Mouse (Mus musculus) testis, adult 2 months (tissue): Measurements from ENCODE around the gene Nid1. TPM values are rescaled to one million over a fixed set of nuclear protein-coding genes. Genes with fewer than 3 reads are reported as not detected.
"Not testable (repeated sequence)": the region's sequence is repeated elsewhere in the genome, so short reads cannot be mapped to it uniquely, and the experiment has no call there.

ENCODE experiments used
- H3K27ac ChIP-seq: fragments of 200-500 bp; 2 replicates; pipeline ENCODE4 v1.5.1; 2012; ENCODE audit warnings: low read depth, low read length; ENCODE audit not compliant: control insufficient read depth, insufficient read depth
- H3K27me3 ChIP-seq: fragments of 200-500 bp; 2 replicates; pipeline ENCODE4 v1.6.1; 2012; ENCODE audit warnings: mild to moderate bottlenecking, low read length, moderate library complexity; ENCODE audit not compliant: control insufficient read depth, insufficient read depth
- H3K36me3 ChIP-seq: fragments of 200-500 bp; 2 replicates; pipeline ENCODE4 v1.6.1; 2012; ENCODE audit warnings: mild to moderate bottlenecking, low read length; ENCODE audit not compliant: control insufficient read depth, insufficient read depth
- H3K4me1 ChIP-seq: fragments of 200-500 bp; 2 replicates; pipeline ENCODE4 v1.6.1; 2012; ENCODE audit warnings: low read length; ENCODE audit not compliant: control insufficient read depth, insufficient read depth
- H3K4me3 ChIP-seq: fragments of 200-500 bp; 2 replicates; pipeline ENCODE4 v1.5.1; 2012; ENCODE audit warnings: low read depth, mild to moderate bottlenecking, low read length, moderate library complexity, mixed read lengths; ENCODE audit not compliant: control insufficient read depth
- CTCF ChIP-seq: fragments of 200-500 bp; IDR thresholded peaks from 2 replicates; pipeline ENCODE4 v1.5.1; 2012; ENCODE audit warnings: low read depth, mild to moderate bottlenecking, inconsistent platforms, low read length, moderate library complexity; ENCODE audit not compliant: control insufficient read depth, insufficient read depth, insufficient replicate concordance
- POLR2A ChIP-seq: fragments of 200-500 bp; IDR thresholded peaks from 2 replicates; pipeline ENCODE4 v1.6.1; 2012; ENCODE audit warnings: low read depth, mild to moderate bottlenecking, inconsistent platforms, low read length, moderate library complexity; ENCODE audit not compliant: control insufficient read depth
- polyA plus RNA-seq: library from polyadenylated mRNA; depleted of rRNA; stranded (reverse); fragments of >200 nt; gene quantifications from 2 replicates; pipeline ENCODE4 v1.2.3, GENCODE M21; 2012

Gene Nid1
- polyA plus RNA-seq, 1 experiment = 16.3 TPM

DNA sequence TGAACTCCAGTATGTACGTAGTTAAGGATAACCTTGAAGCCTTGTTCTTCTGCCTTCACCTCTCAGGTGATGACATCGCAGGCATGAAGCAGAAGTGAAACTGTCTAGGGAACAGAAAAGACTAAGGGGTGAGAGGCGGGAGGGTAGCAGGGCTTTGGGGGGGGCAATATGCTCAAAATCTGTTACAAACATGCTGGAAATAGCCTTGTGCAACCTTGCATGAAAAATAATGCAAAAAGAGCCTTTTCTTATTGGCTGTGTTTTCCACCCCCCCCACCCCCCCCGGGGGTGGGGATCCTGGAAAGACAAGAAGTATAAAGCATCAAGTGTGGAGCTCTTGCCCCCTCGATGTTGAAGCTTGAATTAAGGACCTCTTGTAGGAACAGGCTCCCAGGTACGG is 16.0 kb downstream of the Nid1 start:
- H3K4me1 ChIP-seq, H3K4me3 ChIP-seq, H3K27me3 ChIP-seq, H3K36me3 ChIP-seq, H3K27ac ChIP-seq: not testable (repeated sequence)

DNA sequence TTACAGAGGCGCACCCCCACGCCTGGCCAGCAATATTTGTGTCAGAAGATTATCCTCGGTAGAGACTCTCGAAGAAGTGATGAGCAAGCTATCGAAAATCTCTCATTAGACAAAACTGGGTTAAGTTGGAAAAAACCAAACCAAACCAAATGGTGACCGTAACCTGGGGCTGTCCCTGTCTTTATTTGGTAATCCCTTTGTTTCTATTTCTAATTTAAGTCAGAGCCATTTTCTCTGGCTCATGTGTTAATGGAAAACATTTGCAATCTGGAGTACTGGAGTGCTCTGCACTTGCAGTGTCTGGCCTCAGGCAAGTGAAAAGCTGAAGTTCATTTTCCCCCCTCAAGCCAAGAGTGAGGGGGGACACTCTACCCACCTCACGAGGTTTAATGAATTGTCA is 16.9 kb downstream of the Nid1 start:
- not testable (repeated sequence) for H3K36me3 ChIP-seq, H3K27ac ChIP-seq, H3K4me3 ChIP-seq, H3K27me3 ChIP-seq, H3K4me1 ChIP-seq

DNA sequence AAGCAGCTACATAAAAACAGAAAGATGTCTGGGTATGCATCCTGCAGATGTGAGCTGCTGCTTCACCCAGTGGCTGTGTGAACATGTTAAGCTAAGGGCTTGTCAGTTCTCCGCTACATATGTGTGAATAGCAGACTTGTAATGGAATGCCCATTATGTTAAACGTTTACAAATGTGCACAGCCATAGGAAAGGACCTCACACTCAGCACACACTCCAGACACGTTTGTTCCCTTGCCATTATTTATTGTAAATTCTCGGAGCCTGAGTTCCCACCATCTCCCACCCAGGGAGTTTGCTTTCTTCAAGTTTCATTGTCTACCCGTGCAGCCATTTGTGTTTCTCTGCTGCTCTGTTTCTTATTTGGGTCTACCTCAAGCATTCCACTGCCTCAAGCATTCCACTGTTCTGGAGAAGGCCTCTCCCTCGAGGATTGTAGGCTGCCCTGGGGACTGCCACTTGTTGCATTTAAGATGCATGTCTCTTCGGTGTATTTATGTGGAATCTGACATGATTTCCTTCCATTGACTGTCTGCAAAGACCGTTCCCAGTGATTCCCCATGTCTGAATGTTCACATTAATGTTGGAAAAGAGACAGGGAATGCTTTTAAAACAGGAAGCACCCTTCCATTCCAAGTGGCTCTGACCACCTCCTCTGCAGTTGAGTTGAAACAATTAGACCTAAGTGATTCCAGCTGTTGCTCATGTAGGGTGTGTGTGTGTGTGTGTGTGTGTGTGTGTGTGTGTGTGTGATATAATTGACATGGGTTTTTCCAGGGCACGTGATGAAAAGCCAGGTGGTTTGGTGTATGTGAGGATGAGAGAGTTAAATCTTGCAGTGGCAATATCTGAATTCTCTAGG is 18.5 kb downstream of the Nid1 start:
- H3K36me3 ChIP-seq, H3K27me3 ChIP-seq, H3K27ac ChIP-seq, H3K4me1 ChIP-seq, H3K4me3 ChIP-seq: not testable (repeated sequence)

DNA sequence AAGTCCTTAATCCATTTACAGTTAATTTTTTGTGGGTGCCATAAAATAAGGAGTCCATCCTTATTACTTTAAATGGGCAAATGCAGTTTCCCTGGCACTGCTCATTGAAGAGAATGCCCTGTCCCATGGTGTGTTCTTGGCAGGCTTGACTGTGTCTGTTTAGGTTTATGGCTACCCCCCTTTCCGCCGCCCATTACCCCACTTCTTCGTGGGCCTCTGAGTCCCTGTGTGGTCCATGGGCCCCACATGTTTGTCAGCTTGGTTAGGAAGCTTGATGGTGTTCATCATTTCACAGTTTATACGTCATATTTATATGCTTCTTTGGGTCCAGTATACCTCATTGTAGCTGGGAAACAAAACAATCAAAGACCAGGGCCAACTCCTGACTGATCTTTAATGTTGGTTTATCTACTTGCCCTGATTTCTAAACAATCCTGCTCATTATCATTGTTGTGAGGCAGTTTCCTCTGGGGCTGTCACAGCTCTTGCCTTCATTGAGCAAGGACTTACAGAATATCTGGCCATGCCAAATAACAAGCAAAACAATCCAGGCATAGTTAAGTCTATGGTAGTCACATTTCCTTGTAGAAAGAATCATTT is 20.9 kb downstream of the Nid1 start:
- Histone ChIP-seq H3K36me3 (no peaks in the 10 kb centered on the region), H3K27ac (no peak overlapping the region), H3K4me1 (no peaks in the 10 kb centered on the region), H3K27me3 (no peaks in the 10 kb centered on the region), H3K4me3 (no peak overlapping the region)
- no peak for TF ChIP-seq POLR2A
- TF ChIP-seq CTCF = no peak

DNA sequence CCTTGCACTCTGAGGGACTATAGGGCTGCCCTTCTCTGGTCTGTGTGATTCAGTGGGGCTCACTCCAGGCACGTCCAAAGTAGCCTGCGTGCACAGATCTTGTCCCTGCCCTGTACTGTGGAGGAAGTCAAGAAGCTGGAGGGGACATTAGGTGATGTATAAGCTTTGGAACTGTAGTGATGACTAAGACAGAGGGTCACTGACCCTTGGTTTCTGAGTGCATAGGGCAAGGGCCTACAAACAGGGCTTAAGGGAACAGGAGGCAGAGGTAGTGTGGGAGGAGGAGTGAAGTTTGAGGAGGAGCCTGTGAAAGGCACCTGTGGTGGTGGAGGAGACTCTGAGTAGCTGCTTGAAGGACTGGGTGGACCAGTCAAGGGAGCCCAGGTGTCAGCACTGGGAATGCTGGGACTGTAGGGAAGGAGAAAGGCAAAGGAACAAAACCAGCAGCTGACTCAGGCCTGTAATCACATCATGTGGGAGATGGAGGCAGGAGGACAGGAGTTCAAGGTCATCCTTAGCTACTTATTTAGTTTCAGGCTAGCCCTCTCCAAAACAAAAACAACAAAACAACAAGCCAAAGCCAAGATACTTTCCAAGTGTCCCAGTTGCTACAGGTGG is 23.3 kb downstream of the Nid1 start:
- H3K4me1 ChIP-seq = no peaks in the 10 kb centered on the region
- no peaks in the 10 kb centered on the region for H3K27me3 ChIP-seq
- no peaks in the 10 kb centered on the region for H3K36me3 ChIP-seq
- no peak overlapping the region for H3K27ac ChIP-seq
- H3K4me3 ChIP-seq = no peak overlapping the region
- TF ChIP-seq POLR2A (no peak), CTCF (no peak)

DNA sequence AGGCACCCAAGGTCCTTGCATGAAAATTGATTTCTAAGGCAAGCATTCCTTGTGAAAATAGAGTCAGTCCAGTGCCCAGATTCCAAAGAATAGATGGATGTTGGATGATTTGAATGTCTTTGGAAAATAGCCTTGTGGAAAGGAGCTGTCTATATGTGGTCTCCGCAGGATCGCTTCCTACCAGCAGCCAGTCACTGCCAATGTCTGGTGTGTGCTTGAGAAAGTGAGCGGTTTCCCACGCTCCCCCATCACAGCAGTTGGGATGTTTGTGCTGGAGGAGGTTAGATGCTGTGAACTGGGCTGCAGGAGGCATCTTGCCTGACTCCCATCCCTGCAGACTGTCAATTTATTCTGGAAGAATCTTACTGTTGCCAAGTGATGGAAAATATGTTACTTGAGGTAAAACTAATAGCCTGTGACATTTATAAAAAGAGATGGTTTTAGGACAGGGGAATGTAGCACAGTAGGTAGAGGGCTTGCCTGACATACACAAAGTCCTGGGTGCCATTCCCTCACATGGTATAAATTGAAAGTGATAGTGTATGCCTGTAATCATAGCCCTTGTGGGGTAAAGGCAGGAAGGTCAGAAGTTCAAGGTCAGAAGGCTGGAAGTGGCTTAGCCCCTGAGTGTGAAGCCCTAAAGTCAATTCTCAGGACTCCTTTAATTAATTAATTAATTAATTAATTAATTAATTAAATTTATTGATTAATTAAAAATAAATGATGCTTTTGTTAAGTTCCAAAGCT is 24.3 kb downstream of the Nid1 start:
- no peak for TF ChIP-seq POLR2A
- TF ChIP-seq CTCF = no peak
- Histone ChIP-seq H3K27me3 (no peaks in the 10 kb centered on the region), H3K36me3 (no peaks in the 10 kb centered on the region), H3K27ac (no peak overlapping the region), H3K4me3 (no peak overlapping the region), H3K4me1 (no peaks in the 10 kb centered on the region)

DNA sequence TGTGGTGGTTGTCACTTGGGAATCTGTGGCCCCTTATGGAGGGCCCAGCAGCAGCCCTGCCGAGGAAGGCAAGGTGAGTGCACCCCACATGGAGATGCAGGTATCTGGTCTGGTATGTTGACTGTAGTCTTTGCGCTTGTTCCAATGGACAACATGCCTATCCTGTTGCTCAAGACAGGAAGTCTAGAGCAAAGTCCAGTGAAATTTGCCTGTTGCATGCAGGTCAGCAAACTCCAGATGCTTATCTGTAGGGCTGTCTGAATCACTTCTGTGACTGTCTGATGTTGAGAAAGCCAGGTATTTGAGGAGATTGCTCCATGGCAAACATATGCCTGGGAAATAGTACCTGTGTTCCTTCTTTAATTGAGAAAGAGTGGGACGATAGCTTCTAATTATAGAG is 26.6 kb downstream of the Nid1 start:
- Histone ChIP-seq H3K4me3 (no peak overlapping the region), H3K27ac (no peak overlapping the region), H3K4me1 (no peaks in the 10 kb centered on the region), H3K36me3 (no peaks in the 10 kb centered on the region), H3K27me3 (no peaks in the 10 kb centered on the region)
- TF ChIP-seq CTCF (no peak), POLR2A (no peak)

DNA sequence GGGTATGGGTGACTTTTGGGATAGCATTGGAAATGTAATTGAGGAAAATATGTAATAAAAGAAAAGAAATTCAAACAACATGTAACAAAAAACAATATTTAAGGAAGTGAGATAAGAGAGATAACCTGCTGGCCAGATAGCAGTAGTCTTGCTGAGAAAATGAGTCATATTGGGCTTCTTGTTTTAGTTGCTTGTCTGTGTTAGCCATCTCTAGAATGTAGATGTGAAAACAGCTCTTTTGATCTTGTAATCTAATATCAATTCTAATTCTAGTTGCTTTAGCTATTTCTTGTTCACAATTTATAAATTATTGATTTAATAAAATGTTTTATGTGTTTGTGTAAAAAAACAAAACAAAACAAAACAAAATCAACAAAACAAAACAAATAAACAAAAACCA is 29.9 kb downstream of the Nid1 start:
- not testable (repeated sequence) for H3K4me1 ChIP-seq, H3K4me3 ChIP-seq, H3K27me3 ChIP-seq, H3K27ac ChIP-seq, H3K36me3 ChIP-seq
